Mouse (Mus musculus) heart, adult 2 months (tissue): Measurements from ENCODE around the gene Gm17455. TPM values are rescaled to one million over a fixed set of nuclear protein-coding genes. Genes with fewer than 3 reads are reported as not detected.

Experiments
- DNase-seq, 2 experiments: peaks; one replicate each; pipeline ENCODE4 v3.0.0; 2021
- H3K27ac ChIP-seq: fragments of 200-600 bp; 2 replicates; pipeline ENCODE4 v1.8.1; 2022
- H3K27me3 ChIP-seq: fragments of 200-500 bp; 2 replicates; pipeline ENCODE4 v1.6.1; 2012; ENCODE audit warnings: mild to moderate bottlenecking, low read length, inconsistent platforms, mixed read lengths; ENCODE audit not compliant: control insufficient read depth, insufficient read depth
- H3K36me3 ChIP-seq: fragments of 200-500 bp; 2 replicates; pipeline ENCODE4 v1.6.1; 2012; ENCODE audit warnings: low read length, inconsistent platforms; ENCODE audit not compliant: control insufficient read depth, insufficient read depth
- H3K4me1 ChIP-seq: fragments of 200-500 bp; 2 replicates; pipeline ENCODE4 v1.6.1; 2011; ENCODE audit warnings: low read length; ENCODE audit not compliant: control insufficient read depth, insufficient read depth
- H3K4me3 ChIP-seq: fragments of 200-600 bp; 2 replicates; pipeline ENCODE4 v1.8.1; 2022
- H3K79me2 ChIP-seq: fragments of 200-500 bp; replicated peaks from 2 replicates; pipeline ENCODE4 v1.6.1; 2012; ENCODE audit warnings: mild to moderate bottlenecking, inconsistent platforms, low read length, moderate library complexity, mixed read lengths; ENCODE audit not compliant: control insufficient read depth, insufficient read depth
- H3K9ac ChIP-seq: fragments of 200-500 bp; 2 replicates; pipeline ENCODE4 v1.6.1; 2012; ENCODE audit warnings: low read depth, mild to moderate bottlenecking, control low read depth, inconsistent platforms, low read length, mixed read lengths
- CTCF ChIP-seq: fragments of 200-600 bp; IDR thresholded peaks from 2 replicates; pipeline ENCODE4 v1.8.1; 2022; ENCODE audit warnings: antibody characterized with exemption, mild to moderate bottlenecking, moderate library complexity
- EP300 ChIP-seq: fragments of 200-500 bp; IDR thresholded peaks from 2 replicates; pipeline ENCODE4 v1.6.1; 2011; ENCODE audit warnings: low read depth, low read length, control low read depth; ENCODE audit not compliant: insufficient read depth
- POLR2A ChIP-seq: fragments of 200-500 bp; IDR thresholded peaks from 2 replicates; pipeline ENCODE4 v1.6.1; 2011; ENCODE audit warnings: mild to moderate bottlenecking, low read depth, low read length, control low read depth; ENCODE audit not compliant: insufficient read depth
- whole genome bisulfite sequencing: fragments of 180-500 bp; shearing (Covaris S2); methylation state at CpG from one replicate; pipeline ENCODE4 v1.1.7; 2018; 5-methylcytosine and 5-hydroxymethylcytosine counted together
- intact Hi-C: fragments of 180-260 bp; cut with DNase I; formaldehyde crosslinking; loops from one replicate; pipeline ENCODE4 v1.15.1; 2025
- polyA plus RNA-seq: library from polyadenylated mRNA; depleted of rRNA; stranded (reverse); fragments of >200 nt; gene quantifications from 2 replicates; pipeline ENCODE4 v1.2.3, GENCODE M21; 2012
- total RNA-seq, 2 experiments: library from RNA; stranded (reverse); gene quantifications; 2 replicates each; pipeline ENCODE4 v1.2.3; 2021

The Gm17455 gene
- total and polyA plus RNA-seq, 3 experiments, result 1.9 TPM; not detected in 2

GRCm38 (mm10) chr10:60353241-60354002 is 46.1 kb upstream of the Gm17455 start:
- DNase-seq, result peak; percentile 54 to 73
- H3K36me3 ChIP-seq, result no peaks in the 10 kb centered on the region
- TF ChIP-seq CTCF (no peak; the same call in 1 of the 2 replicates), EP300 (peak; percentile 99), POLR2A (peak; percentile 47; the same call in 1 of the 2 replicates)
- H3K79me2 ChIP-seq, result no peaks in the 10 kb centered on the region
- no peak overlapping the region for H3K4me3 ChIP-seq
- intact Hi-C loops, result loop anchor here (2.0 kb wide), 1 partner anchor 19 kb away; no protein-coding TSS in a partner anchor
- peak overlapping the region; percentile 23; the same call in 1 of the 2 replicates for H3K9ac ChIP-seq
- WGBS, result 46% methylated on average over 5 of the region's 5 CpGs
- H3K27ac ChIP-seq, result peak overlapping the region; percentile 86
- peaks cover 24% of the 10 kb centered on the region for H3K4me1 ChIP-seq
- no peaks in the 10 kb centered on the region for H3K27me3 ChIP-seq

DNA sequence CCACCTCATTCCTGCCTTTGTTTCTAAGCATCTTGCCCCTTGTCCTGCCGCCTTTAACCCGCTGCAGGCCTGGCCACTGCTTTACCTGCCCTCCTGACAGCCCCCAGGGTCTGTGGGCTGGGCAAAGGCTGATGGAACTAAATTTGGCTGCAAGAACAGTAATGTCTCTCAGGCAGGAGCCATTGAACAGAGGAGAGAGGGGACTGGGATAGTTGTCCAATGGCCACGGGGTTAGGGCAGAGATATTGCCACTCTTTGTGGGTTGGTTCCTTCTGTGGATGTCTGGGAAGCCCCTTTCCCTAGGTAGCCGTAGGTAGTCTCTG is 45.6 kb upstream of the Gm17455 start:
- H3K4me3 ChIP-seq, result no peak overlapping the region
- WGBS, result 87% methylated on average over 4 of the region's 4 CpGs
- no peaks in the 10 kb centered on the region for H3K27me3 ChIP-seq
- no peaks in the 10 kb centered on the region for H3K79me2 ChIP-seq
- TF ChIP-seq EP300 (no peak), POLR2A (no peak), CTCF (no peak)
- no peaks in the 10 kb centered on the region for H3K36me3 ChIP-seq
- no peak for DNase-seq
- peak overlapping the region; percentile 60 for H3K27ac ChIP-seq
- H3K9ac ChIP-seq, result no peak overlapping the region
- intact Hi-C loops, result loop anchor here (2.0 kb wide), 1 partner anchor 19 kb away; no protein-coding TSS in a partner anchor
- H3K4me1 ChIP-seq, result peaks cover 24% of the 10 kb centered on the region

- intact Hi-C loops, result loop anchor here (2.0 kb wide), 1 partner anchor 18 kb away; no protein-coding TSS in a partner anchor
- no peaks in the 10 kb centered on the region for H3K79me2 ChIP-seq
- H3K4me3 ChIP-seq, result no peak overlapping the region
- 50% methylated on average over 11 of the region's 11 CpGs for WGBS
- peak overlapping the region; percentile 60 for H3K27ac ChIP-seq
- no peaks in the 10 kb centered on the region for H3K36me3 ChIP-seq
- no peak for DNase-seq
- no peaks in the 10 kb centered on the region for H3K27me3 ChIP-seq
- H3K4me1 ChIP-seq, result peaks cover 19% of the 10 kb centered on the region
- TF ChIP-seq EP300, result no peak
- TF ChIP-seq POLR2A, result no peak
- TF ChIP-seq CTCF, result no peak
- no peak overlapping the region for H3K9ac ChIP-seq
Observed at GRCm38 (mm10) chr10:60354881-60355677, 44.4 kb upstream of the Gm17455 start.

DNA sequence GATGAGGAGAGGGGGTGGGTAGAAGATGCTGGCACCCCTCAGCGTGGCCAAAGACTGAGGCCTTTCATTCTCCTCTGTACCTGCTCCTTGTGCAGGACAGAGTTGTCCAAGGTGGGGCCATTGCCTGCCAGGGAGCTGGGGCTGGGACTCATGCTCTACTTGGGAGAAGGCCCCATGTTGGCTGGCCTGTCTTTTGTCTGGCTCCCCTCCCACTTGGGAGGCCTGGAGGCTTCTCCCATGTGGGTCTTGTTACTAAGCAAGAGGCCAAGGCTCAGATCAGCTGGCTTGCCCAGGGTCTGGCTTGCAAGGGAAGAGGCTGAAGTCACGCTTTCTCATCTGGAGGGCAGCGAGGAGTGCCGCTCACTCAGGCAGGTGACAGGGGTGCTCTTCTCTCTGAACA is 42.1 kb upstream of the Gm17455 start:
- Histone ChIP-seq H3K27me3 (no peaks in the 10 kb centered on the region), H3K79me2 (no peaks in the 10 kb centered on the region), H3K4me3 (no peak overlapping the region), H3K9ac (no peak overlapping the region), H3K27ac (no peak overlapping the region), H3K4me1 (peaks cover 12% of the 10 kb centered on the region), H3K36me3 (no peaks in the 10 kb centered on the region)
- intact Hi-C loops, result no loop called here
- DNase-seq, result no peak
- 92% methylated on average over 4 of the region's 4 CpGs for WGBS
- no peak for TF ChIP-seq CTCF
- no peak for TF ChIP-seq EP300
- no peak for TF ChIP-seq POLR2A

- TF ChIP-seq POLR2A, result no peak
- TF ChIP-seq EP300, result no peak
- no peak for TF ChIP-seq CTCF
- Histone ChIP-seq H3K27me3 (no peaks in the 10 kb centered on the region), H3K27ac (no peak overlapping the region), H3K9ac (no peak overlapping the region), H3K36me3 (no peaks in the 10 kb centered on the region), H3K79me2 (no peaks in the 10 kb centered on the region), H3K4me3 (no peak overlapping the region), H3K4me1 (peaks cover 10% of the 10 kb centered on the region)
- no peak for DNase-seq
- WGBS, result 94% methylated on average over 14 of the region's 14 CpGs
- intact Hi-C loops, result no loop called here
Observed at GRCm38 (mm10) chr10:60357901-60358300, 41.6 kb upstream of the Gm17455 start.

DNA sequence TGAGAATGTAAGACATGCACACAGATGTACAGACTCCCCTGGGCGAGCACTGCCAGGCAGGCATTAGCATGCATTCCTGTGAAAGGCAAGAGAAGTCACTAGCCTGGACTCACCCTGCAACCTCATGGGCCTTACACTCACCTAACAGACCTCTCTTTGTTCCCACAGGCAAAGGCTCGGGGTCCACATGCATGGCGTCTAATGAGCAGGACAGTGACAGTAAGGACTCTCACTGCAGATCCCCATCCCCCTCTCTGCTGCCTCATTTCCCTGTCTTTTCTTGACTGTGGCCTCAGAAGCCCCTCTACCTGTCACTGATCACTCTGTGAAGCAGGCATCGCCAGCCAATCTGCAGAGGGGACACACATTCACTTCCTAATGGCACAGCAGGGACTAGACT is 40.8 kb upstream of the Gm17455 start:
- Histone ChIP-seq H3K27me3 (no peaks in the 10 kb centered on the region), H3K79me2 (no peaks in the 10 kb centered on the region), H3K4me3 (no peak overlapping the region), H3K4me1 (peaks cover 6% of the 10 kb centered on the region), H3K9ac (no peak overlapping the region), H3K27ac (no peak overlapping the region), H3K36me3 (no peaks in the 10 kb centered on the region)
- intact Hi-C loops, result no loop called here
- TF ChIP-seq CTCF, result no peak
- no peak for TF ChIP-seq EP300
- TF ChIP-seq POLR2A, result no peak
- no peak for DNase-seq
- WGBS, result 74% methylated on average over 4 of the region's 4 CpGs
